Mouse (Mus musculus): ENCODE measurements around the gene Mepce.

DNA sequence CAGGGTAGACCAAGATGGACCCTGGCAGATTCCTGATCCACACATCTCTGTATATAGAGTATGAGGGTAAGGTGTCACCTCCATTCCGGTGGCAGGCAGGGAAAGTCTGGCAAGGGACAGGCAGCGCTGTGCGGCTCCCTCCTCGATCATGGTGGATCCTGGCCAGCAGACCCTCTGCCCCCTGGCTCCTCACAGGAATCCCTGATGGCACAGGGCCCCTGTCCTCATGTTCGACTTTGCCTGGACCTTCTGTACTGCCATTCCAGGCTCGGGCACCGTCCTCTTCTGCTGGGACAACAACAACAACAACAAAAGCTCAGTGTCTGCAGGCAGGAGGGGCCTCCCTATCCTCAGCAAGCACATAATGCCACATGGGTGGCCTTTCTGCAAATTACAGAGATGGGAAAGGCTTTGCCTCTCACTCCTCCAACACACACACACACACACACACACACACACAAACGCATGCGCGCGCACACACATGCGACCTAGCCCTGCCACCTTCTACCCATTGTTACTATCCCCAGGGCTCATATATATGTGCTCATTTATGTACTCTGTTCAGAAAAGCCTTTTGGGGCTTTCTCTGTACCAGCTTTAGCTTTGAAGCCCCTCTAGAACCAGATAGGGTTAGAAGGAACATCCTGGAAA, 53.7 kb downstream of the Mepce start:
- TF ChIP-seq CTCF (IDR thresholded peaks at IDR 0.05; ENCODE audit: low read depth): no peak
- TF ChIP-seq EP300 (IDR thresholded peaks at IDR 0.05; ENCODE audit: low read depth): no peak
